Mouse (Mus musculus) kidney, adult 2 months (tissue): ENCODE results near the gene Mgat4b.

Experiments used
- CTCF ChIP-seq: fragments of 200-500 bp; conservative IDR thresholded peaks from 2 replicates; pipeline ENCODE4 v1.5.1; 2011; ENCODE audit warnings: low read depth, mild to moderate bottlenecking, control low read depth, low read length, moderate library complexity, mixed read lengths; ENCODE audit not compliant: insufficient read depth, insufficient read length
- POLR2A ChIP-seq: fragments of 200-500 bp; IDR thresholded peaks from one replicate; pipeline ENCODE4 v1.6.1; 2011; ENCODE audit warnings: low read depth, low read length, control low read depth

DNA sequence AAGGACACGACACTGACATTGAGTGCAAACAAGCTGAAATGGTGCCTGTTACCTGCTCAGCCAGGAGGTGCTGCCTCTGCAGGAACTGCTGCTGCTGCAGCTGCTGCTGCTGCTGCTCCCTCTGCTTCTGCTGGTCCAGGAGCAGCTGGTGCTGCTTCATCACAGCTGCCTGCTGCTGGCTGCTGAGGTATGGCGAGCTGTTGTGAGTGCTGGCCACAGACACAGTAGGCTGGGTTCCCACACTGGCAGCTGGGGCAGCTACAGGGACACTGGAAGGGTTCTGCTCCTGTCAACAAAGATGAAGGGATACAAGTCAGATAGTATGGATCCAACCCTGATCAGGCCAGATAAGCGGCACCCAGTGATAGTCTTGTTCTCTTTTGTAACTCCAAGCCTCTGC is 52.5 kb downstream of the Mgat4b start:
- no peak for TF ChIP-seq CTCF
- no peak for TF ChIP-seq POLR2A
